Mouse (Mus musculus) lung, postnatal 0 days (tissue): ENCODE measurements around the gene D5Ertd579e. TPM values are rescaled to one million over a fixed set of nuclear protein-coding genes. Genes with fewer than 3 reads are reported as not detected.

Source experiments
- ATAC-seq: fragments of 200-750 bp; cut with Nextera tagmentation; 2 replicates; pipeline ENCODE4 v1.8.0; 2017; ENCODE audit warnings: moderate library complexity
- DNase-seq: peaks from one replicate; pipeline ENCODE4 v3.0.0-alpha.2; 2016; ENCODE audit warnings: low spot score
- H3K27ac ChIP-seq: fragments of 300-500 bp; sonication (generic); 2 replicates; pipeline ENCODE4 v1.5.1; 2014; ENCODE audit warnings: antibody characterized with exemption, mild to moderate bottlenecking, low read length, mixed read lengths
- H3K27me3 ChIP-seq: fragments of 300-500 bp; sonication (generic); replicated peaks from 2 replicates; pipeline ENCODE4 v1.6.1; 2014; ENCODE audit warnings: low read length, mixed read lengths; ENCODE audit not compliant: insufficient read depth
- H3K36me3 ChIP-seq: fragments of 300-500 bp; sonication (generic); 2 replicates; pipeline ENCODE4 v1.6.1; 2014; ENCODE audit warnings: low read length, mixed read lengths; ENCODE audit not compliant: insufficient read depth
- H3K4me1 ChIP-seq: fragments of 300-500 bp; sonication (generic); 2 replicates; pipeline ENCODE4 v1.6.1; 2014; ENCODE audit warnings: antibody characterized with exemption, low read depth, low read length, mixed read lengths; ENCODE audit not compliant: insufficient read depth
- H3K4me2 ChIP-seq: fragments of 300-500 bp; sonication (generic); replicated peaks from 2 replicates; pipeline ENCODE4 v1.6.1; 2014; ENCODE audit warnings: low read depth, mild to moderate bottlenecking, low read length, moderate library complexity, mixed read lengths
- H3K4me3 ChIP-seq: fragments of 300-500 bp; sonication (generic); 2 replicates; pipeline ENCODE4 v1.5.1; 2014; ENCODE audit warnings: low read depth, low read length
- H3K9ac ChIP-seq: fragments of 300-500 bp; sonication (generic); replicated peaks from 2 replicates; pipeline ENCODE4 v1.6.1; 2014; ENCODE audit warnings: low read depth, mild to moderate bottlenecking
- H3K9me3 ChIP-seq: fragments of 300-500 bp; sonication (generic); 2 replicates; pipeline ENCODE4 v1.6.1; 2016; ENCODE audit warnings: low read length, mixed read lengths
- CTCF ChIP-seq: IDR thresholded peaks from 2 replicates; pipeline ENCODE4 v1.5.1; 2016; ENCODE audit warnings: antibody characterized with exemption, mild to moderate bottlenecking
- EP300 ChIP-seq: IDR thresholded peaks from 2 replicates; pipeline ENCODE4 v1.6.1; 2016; ENCODE audit warnings: antibody characterized with exemption, mild to moderate bottlenecking, control low read depth
- WGBS: fragments of 180-500 bp; shearing (Covaris S2); extraction: QIAGEN DNeasy Blood & Tissue Kit; methylation state at CpG from one replicate; pipeline ENCODE4 v1.1.7; 2014; 5-methylcytosine and 5-hydroxymethylcytosine counted together
- polyA plus RNA-seq: library from polyadenylated mRNA; unstranded; fragments of >200 nt; fragmentation: Nextera tagmentation; extraction: Ambion mirVana; gene quantifications from 2 replicates; pipeline ENCODE4 v1.2.1, GENCODE M21; 2015

Gene D5Ertd579e
- polyA plus RNA-seq, 1 experiment from 2014 or later: 14.6 TPM

DNA sequence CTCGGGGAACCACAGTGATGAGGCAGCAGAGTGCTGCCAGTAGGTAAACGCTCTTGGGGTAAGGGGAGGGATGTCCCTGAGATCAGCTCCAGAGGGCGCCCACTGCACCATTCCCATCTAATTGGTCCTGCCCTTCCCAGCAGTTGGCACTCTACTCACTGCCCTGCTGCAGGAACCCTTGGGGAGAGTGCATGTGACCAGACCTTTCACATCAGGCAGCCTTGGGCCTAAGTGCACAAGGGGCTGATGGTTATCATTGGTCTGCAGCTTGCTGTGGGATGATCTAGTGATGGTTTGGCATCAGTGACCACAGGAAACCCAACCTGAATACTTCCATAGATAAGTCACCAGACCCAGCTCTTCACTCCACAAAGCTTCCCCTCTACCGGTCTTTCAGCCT is 98.2 kb downstream of the D5Ertd579e start:
- DNase-seq (no peak), ATAC-seq (0 out of 2 replicates have a peak, but pooled peaks have one; percentile 41)
- no peak overlapping the region for H3K9ac ChIP-seq
- no peaks in the 10 kb centered on the region for H3K27me3 ChIP-seq
- H3K27ac ChIP-seq: no peak overlapping the region
- H3K4me3 ChIP-seq: no peak overlapping the region
- H3K4me2 ChIP-seq: no peak overlapping the region
- peaks cover 11% of the 10 kb centered on the region; the same call in 1 of the 2 replicates for H3K36me3 ChIP-seq
- 29% methylated on average over 4 of the region's 4 CpGs for WGBS
- no peaks in the 10 kb centered on the region for H3K9me3 ChIP-seq
- no peak for TF ChIP-seq EP300
- peak; percentile 58 for TF ChIP-seq CTCF
- no peaks in the 10 kb centered on the region for H3K4me1 ChIP-seq

DNA sequence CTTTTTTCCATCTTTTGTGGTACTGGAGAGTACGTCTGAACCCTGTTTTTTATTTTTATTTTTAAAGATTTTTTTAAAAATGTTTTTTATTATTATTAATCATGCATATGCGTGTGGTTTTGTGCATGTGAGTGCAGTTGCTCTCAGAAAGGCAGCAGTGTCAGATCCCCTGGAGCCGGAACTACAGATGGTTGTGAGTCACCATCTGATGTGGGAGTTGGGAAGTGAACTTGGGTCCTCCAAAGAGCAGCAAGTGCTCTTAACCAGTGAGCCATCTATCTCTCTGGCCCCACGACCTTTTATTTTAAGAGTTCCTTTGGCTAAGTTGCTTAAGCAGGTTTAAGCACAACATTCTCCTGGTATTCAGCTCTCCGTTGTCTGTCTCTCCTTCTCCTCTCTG is 99.6 kb downstream of the D5Ertd579e start:
- WGBS: 65% methylated on average over 5 of the region's 5 CpGs
- Histone ChIP-seq H3K27me3 (no peaks in the 10 kb centered on the region), H3K36me3 (0 out of 2 replicates have a peak, but pooled peaks cover 3% of the 10 kb centered on the region), H3K4me3 (no peak overlapping the region), H3K27ac (no peak overlapping the region), H3K9ac (no peak overlapping the region), H3K9me3 (no peaks in the 10 kb centered on the region), H3K4me1 (no peaks in the 10 kb centered on the region), H3K4me2 (no peak overlapping the region)
- TF ChIP-seq EP300: no peak
- TF ChIP-seq CTCF: no peak
- ATAC-seq (no peak), DNase-seq (no peak)

DNA sequence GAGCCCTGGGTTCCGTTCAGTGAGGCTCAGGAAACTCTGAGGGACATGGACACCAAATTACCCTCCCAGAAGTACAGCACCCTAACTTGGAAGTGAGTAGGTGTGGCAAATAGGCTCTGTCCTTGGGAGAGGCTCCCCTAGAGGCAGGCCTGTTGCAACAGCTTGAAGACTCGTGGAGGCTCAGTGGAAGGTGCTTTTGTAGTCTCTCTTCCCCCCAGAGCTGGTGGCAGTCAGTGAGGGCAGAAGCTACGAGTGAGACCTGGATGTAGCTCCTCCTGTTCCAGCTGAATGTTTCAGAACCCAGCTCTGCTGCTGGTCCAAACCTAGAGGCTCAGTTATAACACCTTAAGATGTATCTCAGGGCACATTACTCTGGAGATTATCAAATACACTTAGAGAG is 100.7 kb downstream of the D5Ertd579e start:
- H3K27ac ChIP-seq: no peak overlapping the region
- H3K36me3 ChIP-seq: no peaks in the 10 kb centered on the region
- TF ChIP-seq EP300 (no peak), CTCF (peak; percentile 34; the same call in 1 of the 2 replicates)
- 23% methylated on average over 3 of the region's 3 CpGs for WGBS
- no peaks in the 10 kb centered on the region for H3K4me1 ChIP-seq
- H3K4me3 ChIP-seq: no peak overlapping the region
- ATAC-seq (no peak), DNase-seq (no peak)
- no peaks in the 10 kb centered on the region for H3K9me3 ChIP-seq
- H3K9ac ChIP-seq: no peak overlapping the region
- H3K4me2 ChIP-seq: no peak overlapping the region
- H3K27me3 ChIP-seq: no peaks in the 10 kb centered on the region

DNA sequence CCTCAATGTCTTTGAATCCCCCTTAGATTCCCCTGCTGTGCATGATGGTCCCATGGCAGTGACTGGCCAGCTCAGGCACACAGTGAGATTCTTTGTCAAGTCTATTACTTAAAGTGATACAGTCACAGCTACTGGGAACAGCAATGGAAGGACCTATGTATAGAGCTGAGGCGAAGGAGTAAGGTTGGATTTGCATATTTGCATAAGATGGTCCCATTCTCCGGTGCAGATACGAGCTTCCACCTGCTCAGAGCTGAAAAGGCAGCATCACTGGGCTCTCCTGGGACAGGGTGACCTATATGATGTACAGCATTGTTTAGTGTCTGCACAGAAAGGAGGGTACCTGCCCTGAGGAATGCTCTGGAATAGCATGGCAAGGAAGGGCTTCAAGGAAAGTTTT is 101.5 kb downstream of the D5Ertd579e start:
- Histone ChIP-seq H3K9ac (no peak overlapping the region), H3K4me1 (no peaks in the 10 kb centered on the region), H3K27ac (no peak overlapping the region), H3K9me3 (no peaks in the 10 kb centered on the region), H3K4me2 (no peak overlapping the region), H3K27me3 (no peaks in the 10 kb centered on the region), H3K36me3 (no peaks in the 10 kb centered on the region), H3K4me3 (no peak overlapping the region)
- ATAC-seq: no peak
- no peak for TF ChIP-seq CTCF
- WGBS: 71% methylated on average over 3 of the region's 3 CpGs
- DNase-seq: no peak

DNA sequence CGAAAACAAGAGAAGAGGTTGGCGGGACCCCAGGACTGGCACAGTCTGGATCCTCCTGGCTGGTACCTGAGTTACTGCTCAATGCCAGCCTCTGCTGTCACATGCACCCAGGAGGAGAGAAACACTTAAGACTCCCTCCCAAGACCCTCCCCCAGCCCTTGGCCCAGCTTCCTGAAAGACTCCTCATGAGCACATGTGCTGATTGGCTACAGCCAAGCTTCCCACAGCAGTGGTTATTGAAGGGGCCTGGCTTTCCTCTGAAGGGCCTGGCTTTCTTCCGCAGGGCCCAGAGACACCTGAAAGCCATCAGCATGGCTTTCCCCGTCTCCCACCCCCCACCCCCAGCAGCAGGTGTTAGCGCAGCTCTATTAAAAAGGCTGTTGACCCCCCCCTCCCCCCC is 102.6 kb downstream of the D5Ertd579e start, which contains the start of gene Tbc1d14:
Gene Tbc1d14 (minus strand): TSS at position 101 of the 400 bp plus-strand sequence.
- no peaks in the 10 kb centered on the region for H3K27me3 ChIP-seq
- ATAC-seq (no peak), DNase-seq (no peak)
- H3K9me3 ChIP-seq: no peaks in the 10 kb centered on the region
- no peak within 1 kb of the TSS for H3K9ac ChIP-seq
- H3K27ac ChIP-seq: no peak within 1 kb of the TSS
- H3K4me3 ChIP-seq: no peak within 1 kb of the TSS
- H3K4me1 ChIP-seq: no peaks in the 10 kb centered on the region
- 75% methylated on average over 5 of the region's 5 CpGs for WGBS
- no peaks in the 10 kb centered on the region for H3K36me3 ChIP-seq
- H3K4me2 ChIP-seq: no peak within 1 kb of the TSS
- TF ChIP-seq EP300 (no peak), CTCF (no peak)

DNA sequence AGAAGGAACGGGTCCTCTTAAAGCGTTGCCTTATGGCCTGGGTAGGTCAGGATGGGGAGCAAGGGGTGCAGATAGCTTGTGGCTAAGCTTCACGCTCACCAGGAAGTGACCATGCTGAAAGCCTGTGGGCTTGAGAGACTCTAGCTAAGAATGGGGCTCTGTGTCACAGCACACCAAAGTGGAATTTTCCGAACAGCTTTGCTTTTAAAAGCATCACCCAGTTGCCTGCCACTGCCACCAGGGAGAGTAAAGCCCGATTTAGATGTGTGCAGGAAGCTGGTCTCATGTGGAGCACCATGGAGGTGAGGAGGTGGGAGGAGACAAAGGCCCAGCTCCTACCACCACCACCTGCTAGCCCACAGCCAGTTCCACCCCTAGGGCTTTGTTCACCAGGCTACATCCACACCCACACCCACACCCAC is 105.3 kb downstream of the D5Ertd579e start:
- no peak overlapping the region for H3K4me2 ChIP-seq
- no peak for DNase-seq
- no peak overlapping the region for H3K27ac ChIP-seq
- no peaks in the 10 kb centered on the region for H3K4me1 ChIP-seq
- H3K36me3 ChIP-seq: no peaks in the 10 kb centered on the region
- ATAC-seq: no peak
- no peaks in the 10 kb centered on the region for H3K9me3 ChIP-seq
- no peak overlapping the region for H3K9ac ChIP-seq
- H3K4me3 ChIP-seq: no peak overlapping the region
- H3K27me3 ChIP-seq: no peaks in the 10 kb centered on the region
- TF ChIP-seq EP300 (no peak), CTCF (no peak)
- WGBS: 57% methylated on average over 5 of the region's 5 CpGs

DNA sequence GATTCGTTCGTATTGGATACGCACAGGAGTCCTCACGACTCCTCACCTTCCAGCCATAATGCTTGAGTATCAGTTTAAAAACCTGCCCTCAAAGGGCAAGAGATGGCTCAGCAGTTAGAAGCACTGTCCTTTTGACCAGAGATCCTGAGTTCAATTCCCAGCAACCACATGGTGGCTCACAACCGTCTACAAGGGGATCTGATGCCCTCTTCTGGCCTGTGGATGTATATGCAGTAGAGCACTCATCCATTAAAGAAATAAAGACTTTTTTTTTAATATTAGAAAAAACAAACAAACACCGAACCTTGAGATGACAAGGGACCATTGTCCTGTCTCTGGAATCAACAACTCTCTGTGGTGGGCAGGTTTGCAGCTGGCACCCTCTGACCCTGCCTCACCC is 111.5 kb downstream of the D5Ertd579e start:
- ATAC-seq (no peak), DNase-seq (no peak)
- H3K9ac ChIP-seq: no peak overlapping the region
- WGBS: 61% methylated on average over 6 of the region's 6 CpGs
- no peaks in the 10 kb centered on the region for H3K9me3 ChIP-seq
- no peak overlapping the region for H3K4me2 ChIP-seq
- H3K36me3 ChIP-seq: no peaks in the 10 kb centered on the region
- H3K4me1 ChIP-seq: peaks cover 7% of the 10 kb centered on the region; the same call in 1 of the 2 replicates
- no peak overlapping the region for H3K27ac ChIP-seq
- H3K4me3 ChIP-seq: no peak overlapping the region
- TF ChIP-seq EP300 (no peak), CTCF (peak; percentile 60)
- no peaks in the 10 kb centered on the region for H3K27me3 ChIP-seq
